Mouse (Mus musculus): ENCODE measurements around the gene Hap1. TPM values are rescaled to one million over a fixed set of nuclear protein-coding genes. Genes with fewer than 3 reads are reported as not detected.
A peak's percentile ranks its signal among the peaks of the same experiment; 100 is the strongest.

The Hap1 gene
- 76.5 and 83.3 TPM in 2 replicates for polyA plus RNA-seq (2012; rRNA removed)

DNA sequence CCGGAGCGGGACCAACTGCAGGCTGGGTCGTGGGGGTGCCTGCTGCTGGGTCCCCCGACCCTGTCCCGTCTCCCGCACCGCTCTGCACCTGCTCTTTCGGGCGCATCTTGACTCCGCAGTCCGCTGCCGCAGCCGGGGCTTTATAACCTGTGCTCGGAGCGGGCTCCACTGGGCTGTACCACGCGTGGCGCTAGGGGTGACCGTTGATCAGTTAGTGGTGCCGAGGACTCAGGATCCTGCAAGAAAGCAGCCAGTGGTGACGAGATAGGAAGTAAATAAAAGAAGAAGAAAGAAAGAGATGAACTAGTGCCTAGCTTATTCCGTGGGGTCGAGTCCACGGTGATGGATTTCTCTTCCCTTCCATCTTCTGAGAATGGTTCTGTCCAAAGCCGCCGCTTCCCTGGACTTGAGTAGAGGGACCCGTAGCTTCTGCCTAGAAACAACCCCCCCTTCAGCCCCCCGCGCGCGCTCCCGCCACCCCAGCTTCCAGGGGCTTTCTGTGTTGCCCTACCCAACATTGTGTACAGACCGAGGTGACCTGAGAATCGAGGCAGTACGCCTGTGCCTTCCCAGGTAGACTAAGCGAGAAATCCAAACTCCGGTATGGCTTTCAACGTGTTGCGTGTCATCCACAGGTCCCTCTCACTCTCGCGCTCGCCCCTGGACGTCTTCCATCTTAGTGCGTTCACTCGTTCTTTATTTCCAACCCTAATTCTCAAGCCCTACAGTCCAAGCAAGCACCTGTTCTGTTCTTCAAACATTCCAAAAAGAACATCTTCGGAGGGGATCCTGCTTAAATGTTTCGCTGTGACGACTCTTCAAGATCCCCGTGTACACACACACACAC lies at the start of gene Hap1:
TSS of gene Hap1 (minus strand) at position 157 of the 847 bp plus-strand sequence.
- peak; percentile 66; the same call in 1 of the 2 replicates for TF ChIP-seq POLR2A (IDR thresholded peaks at IDR 0.05; ENCODE audit: extremely low read depth, insufficient read depth, low read length)
- no peak for TF ChIP-seq CTCF (IDR thresholded peaks at IDR 0.05; ENCODE audit: extremely low read depth, insufficient read depth, low read length)
- Histone ChIP-seq H3K4me1 (ENCODE audit: control insufficient read depth, insufficient read depth, low read length) (peaks cover 3% of the 10 kb centered on the region), H3K4me3 (ENCODE audit: insufficient read depth, low read length) (peak within 1 kb of the TSS; percentile 65), H3K27ac (ENCODE audit: insufficient read depth, low read length) (no peak within 1 kb of the TSS)

DNA sequence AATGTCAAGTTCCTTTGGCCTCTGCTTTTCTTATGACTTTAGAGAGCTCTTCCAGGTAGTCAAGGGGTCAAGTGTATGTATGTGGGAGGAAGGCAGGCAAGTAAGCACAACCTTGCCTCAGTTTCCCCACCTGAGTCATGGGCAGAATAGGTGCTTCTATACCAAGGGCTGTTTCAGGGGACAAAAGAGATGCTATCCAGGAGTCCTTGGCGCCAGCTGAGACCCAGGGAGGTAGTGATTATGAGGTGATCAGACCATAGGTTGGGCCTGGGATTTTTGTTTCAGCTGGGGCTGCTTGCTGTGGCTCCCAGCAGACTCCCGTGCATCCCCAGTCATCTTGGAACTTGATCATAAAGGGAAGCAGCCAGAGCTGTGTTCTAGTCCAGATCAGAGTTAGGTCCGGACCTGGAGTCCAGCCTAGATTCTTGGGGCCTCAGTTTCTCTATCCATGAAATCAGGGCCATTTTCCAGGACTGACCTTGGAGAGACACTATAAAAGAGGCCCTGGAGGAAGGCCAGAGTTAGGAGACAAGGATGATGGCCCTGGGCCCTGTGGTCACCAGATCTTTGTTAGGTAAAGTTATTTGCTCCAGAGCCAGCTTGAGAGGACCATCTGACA lies 48.6 kb upstream of the Hap1 start:
- TF ChIP-seq CTCF (IDR thresholded peaks at IDR 0.05; ENCODE audit: extremely low read depth, insufficient read depth, low read length) (no peak), POLR2A (IDR thresholded peaks at IDR 0.05; ENCODE audit: extremely low read depth, insufficient read depth, low read length) (no peak)
- Histone ChIP-seq H3K4me1 (ENCODE audit: control insufficient read depth, insufficient read depth, low read length) (no peaks in the 10 kb centered on the region), H3K4me3 (ENCODE audit: insufficient read depth, low read length) (no peak overlapping the region), H3K27ac (ENCODE audit: insufficient read depth, low read length) (no peak overlapping the region)

DNA sequence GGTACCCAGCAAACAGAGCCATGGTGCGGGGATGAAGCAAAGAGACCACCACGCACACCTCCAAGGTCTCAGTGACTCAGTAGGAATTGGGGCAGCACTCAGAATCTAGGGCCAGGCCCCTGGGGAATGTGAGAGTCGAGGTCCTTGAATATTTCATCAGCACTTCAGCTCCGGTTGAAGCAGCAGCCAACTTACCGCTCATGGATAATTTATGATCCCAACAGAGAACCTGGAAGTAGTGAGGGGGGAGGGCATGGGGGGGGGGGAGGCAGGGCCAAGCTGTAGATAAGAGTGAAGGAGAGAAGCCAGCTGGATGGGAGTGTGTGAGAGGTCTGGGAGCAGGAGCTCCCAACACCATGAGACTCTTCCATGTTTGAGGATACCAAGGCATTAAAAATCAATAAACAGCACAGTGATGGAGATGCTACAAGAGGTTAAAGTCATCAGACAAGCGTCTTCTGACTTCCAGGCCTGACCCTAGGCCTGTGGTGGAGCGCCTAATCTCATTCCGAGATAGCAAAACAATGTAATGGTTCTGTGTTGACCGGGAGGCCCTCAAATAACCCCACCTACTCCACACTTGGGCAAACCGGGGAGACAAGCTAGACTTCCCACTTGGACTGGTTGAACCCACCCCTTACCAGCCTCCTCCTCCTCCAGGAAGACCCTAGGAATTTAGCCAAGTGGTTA lies 47.7 kb upstream of the Hap1 start:
- no peak overlapping the region for H3K27ac ChIP-seq (ENCODE audit: insufficient read depth, low read length)
- no peak overlapping the region for H3K4me3 ChIP-seq (ENCODE audit: insufficient read depth, low read length)
- H3K4me1 ChIP-seq (ENCODE audit: control insufficient read depth, insufficient read depth, low read length): no peaks in the 10 kb centered on the region
- no peak for TF ChIP-seq CTCF (IDR thresholded peaks at IDR 0.05; ENCODE audit: extremely low read depth, insufficient read depth, low read length)
- no peak for TF ChIP-seq POLR2A (IDR thresholded peaks at IDR 0.05; ENCODE audit: extremely low read depth, insufficient read depth, low read length)

DNA sequence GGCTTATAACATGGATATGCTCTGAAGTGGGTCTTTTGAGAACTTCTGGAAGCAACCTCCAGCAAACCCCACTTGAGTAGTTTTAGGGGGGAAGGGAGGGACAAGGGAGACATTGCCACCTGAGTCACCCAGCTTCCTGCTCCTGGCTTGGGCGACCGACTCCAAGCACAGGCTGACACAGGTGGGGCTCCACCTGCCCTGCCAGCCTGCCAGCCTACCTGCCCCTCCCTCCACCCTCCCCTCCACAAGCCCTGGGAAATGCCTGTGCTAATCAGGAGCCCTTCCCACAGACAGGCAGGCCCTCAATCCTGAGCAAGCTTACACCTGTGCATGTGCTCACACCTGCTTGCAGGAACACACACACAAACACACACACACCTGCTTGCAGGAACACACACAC lies 46.8 kb upstream of the Hap1 start:
- H3K27ac ChIP-seq (ENCODE audit: insufficient read depth, low read length): no peak overlapping the region
- no peak overlapping the region for H3K4me3 ChIP-seq (ENCODE audit: insufficient read depth, low read length)
- TF ChIP-seq POLR2A (IDR thresholded peaks at IDR 0.05; ENCODE audit: extremely low read depth, insufficient read depth, low read length) (no peak), CTCF (IDR thresholded peaks at IDR 0.05; ENCODE audit: extremely low read depth, insufficient read depth, low read length) (no peak)
- no peaks in the 10 kb centered on the region for H3K4me1 ChIP-seq (ENCODE audit: control insufficient read depth, insufficient read depth, low read length)

DNA sequence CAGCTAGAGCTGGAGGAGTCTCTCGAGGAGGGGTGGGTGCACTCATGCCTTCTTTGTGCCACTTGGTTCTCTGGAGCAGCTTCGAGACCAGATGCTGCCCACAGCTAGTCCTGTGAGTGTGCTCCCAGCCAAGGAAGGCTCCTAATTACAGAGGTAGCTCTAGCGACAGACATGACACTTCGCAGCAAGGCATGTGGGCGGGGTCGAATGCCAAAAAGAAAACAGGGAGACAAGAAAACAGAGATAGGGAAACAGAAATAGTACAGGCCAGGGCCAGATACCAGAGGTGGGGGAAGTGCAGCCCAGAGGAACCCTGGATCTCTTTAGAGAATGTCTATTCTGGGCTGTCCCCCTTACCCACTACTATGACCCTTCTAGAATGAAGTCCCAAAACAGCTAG lies 46.3 kb upstream of the Hap1 start:
- Histone ChIP-seq H3K4me3 (ENCODE audit: insufficient read depth, low read length) (no peak overlapping the region), H3K27ac (ENCODE audit: insufficient read depth, low read length) (no peak overlapping the region), H3K4me1 (ENCODE audit: control insufficient read depth, insufficient read depth, low read length) (no peaks in the 10 kb centered on the region)
- no peak for TF ChIP-seq CTCF (IDR thresholded peaks at IDR 0.05; ENCODE audit: extremely low read depth, insufficient read depth, low read length)
- no peak for TF ChIP-seq POLR2A (IDR thresholded peaks at IDR 0.05; ENCODE audit: extremely low read depth, insufficient read depth, low read length)

DNA sequence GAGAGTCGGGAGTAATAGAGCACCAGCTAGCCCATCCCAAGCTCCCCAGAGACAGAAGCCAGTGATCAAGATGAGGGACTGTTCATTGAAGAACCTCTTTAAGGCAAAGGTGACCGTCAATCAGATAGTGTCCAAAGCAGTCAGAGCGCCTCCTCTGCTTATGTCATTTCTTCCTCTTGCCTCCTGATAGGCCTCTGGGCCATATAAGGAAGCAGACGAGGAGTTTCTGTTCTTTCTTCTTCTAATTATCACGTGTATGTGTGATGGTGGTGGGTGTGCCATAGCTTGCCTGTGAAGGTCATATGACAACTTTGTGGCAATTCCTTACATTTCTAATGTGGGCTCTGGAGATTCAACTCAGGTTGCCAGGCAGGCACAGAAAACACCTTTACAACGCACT lies 44.9 kb upstream of the Hap1 start:
- peaks cover 2% of the 10 kb centered on the region; the same call in 1 of the 2 replicates for H3K4me1 ChIP-seq (ENCODE audit: control insufficient read depth, insufficient read depth, low read length)
- no peak for TF ChIP-seq POLR2A (IDR thresholded peaks at IDR 0.05; ENCODE audit: extremely low read depth, insufficient read depth, low read length)
- TF ChIP-seq CTCF (IDR thresholded peaks at IDR 0.05; ENCODE audit: extremely low read depth, insufficient read depth, low read length): no peak
- no peak overlapping the region for H3K4me3 ChIP-seq (ENCODE audit: insufficient read depth, low read length)
- H3K27ac ChIP-seq (ENCODE audit: insufficient read depth, low read length): no peak overlapping the region

DNA sequence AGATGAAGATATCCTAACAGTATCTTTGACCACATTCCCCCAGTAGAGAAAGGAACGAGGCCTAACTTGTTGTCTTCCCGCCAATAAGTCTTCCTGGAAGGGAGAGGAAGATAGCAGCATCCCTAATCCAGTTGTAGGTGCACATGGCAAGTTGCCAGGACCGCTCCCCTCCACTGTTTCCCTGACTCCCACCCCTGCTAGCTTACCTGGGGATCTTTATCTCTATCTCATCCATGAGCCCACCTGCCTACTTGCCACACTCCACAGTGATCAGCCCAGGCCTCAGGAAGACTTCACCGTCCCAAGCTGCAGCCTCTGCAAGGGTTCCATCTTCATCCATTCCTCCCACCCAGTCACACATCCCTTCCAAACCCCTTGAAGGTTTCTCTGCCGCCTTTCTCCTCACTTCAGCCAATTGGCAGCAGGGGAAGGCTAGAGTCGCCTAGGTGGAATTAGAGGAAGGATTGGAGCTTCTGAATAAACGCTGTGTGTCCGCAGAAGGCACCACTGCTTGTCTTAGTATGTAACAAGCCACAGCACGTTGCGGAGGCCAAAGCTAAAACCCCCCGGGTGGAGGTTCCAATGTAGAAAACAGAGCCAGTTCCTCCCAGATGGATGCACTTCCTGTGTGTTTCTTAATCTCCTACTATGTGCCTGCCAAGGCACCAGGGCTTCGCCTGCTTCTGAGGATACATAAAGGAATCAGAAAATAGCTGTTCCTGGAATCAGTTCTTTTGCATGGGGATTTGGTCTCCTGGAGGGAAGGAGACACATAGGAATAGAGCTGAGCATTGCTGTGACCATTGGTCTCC lies 44.0 kb upstream of the Hap1 start:
- no peak overlapping the region for H3K4me3 ChIP-seq (ENCODE audit: insufficient read depth, low read length)
- no peak for TF ChIP-seq POLR2A (IDR thresholded peaks at IDR 0.05; ENCODE audit: extremely low read depth, insufficient read depth, low read length)
- TF ChIP-seq CTCF (IDR thresholded peaks at IDR 0.05; ENCODE audit: extremely low read depth, insufficient read depth, low read length): no peak
- H3K27ac ChIP-seq (ENCODE audit: insufficient read depth, low read length): no peak overlapping the region
- H3K4me1 ChIP-seq (ENCODE audit: control insufficient read depth, insufficient read depth, low read length): peaks cover 5% of the 10 kb centered on the region; the same call in 1 of the 2 replicates

DNA sequence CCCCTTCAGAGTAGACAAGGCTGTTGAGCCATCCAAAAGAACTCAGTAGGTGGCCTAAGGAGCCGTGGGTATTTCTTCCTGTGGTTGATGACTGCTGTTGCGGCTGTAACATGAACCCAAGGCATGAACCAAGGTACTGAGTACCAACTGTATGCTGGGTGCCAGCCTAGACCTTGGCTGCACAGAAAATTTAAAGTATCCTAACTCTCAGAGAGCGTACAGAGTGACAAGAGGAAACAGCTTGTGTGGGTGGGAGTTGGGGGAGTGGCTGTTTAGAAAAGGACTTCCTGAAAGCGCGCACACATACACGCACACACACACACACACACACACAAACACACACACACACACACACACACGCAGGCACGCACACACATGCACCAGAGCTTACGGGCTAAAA lies 43.4 kb upstream of the Hap1 start:
- no peak overlapping the region for H3K4me3 ChIP-seq (ENCODE audit: insufficient read depth, low read length)
- no peak overlapping the region for H3K27ac ChIP-seq (ENCODE audit: insufficient read depth, low read length)
- TF ChIP-seq POLR2A (IDR thresholded peaks at IDR 0.05; ENCODE audit: extremely low read depth, insufficient read depth, low read length): no peak
- TF ChIP-seq CTCF (IDR thresholded peaks at IDR 0.05; ENCODE audit: extremely low read depth, insufficient read depth, low read length): no peak
- peaks cover 6% of the 10 kb centered on the region; the same call in 1 of the 2 replicates for H3K4me1 ChIP-seq (ENCODE audit: control insufficient read depth, insufficient read depth, low read length)

DNA sequence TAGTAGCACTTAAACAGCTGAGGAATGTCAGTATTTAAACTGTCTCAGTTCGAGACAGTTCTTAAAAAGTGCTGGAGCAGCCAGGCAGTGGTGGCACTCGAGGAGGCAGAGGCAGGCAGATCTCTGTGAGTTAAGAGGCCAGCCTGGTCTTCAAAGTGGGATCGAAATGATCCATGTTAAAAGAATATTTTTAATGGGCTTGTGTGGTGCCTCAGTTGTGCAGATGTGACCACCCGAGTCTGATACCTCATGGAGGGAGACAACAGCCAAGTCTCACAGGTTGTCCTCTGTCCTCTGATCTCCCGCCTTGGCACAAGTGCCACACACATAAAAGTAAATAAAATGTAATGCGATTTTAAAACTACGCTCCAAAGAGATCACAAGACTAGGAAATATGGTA lies 42.6 kb upstream of the Hap1 start:
- H3K4me3 ChIP-seq (ENCODE audit: insufficient read depth, low read length): no peak overlapping the region; the same call in 1 of the 2 replicates
- no peak overlapping the region for H3K27ac ChIP-seq (ENCODE audit: insufficient read depth, low read length)
- TF ChIP-seq CTCF (IDR thresholded peaks at IDR 0.05; ENCODE audit: extremely low read depth, insufficient read depth, low read length): no peak
- no peak for TF ChIP-seq POLR2A (IDR thresholded peaks at IDR 0.05; ENCODE audit: extremely low read depth, insufficient read depth, low read length)
- peaks cover 7% of the 10 kb centered on the region for H3K4me1 ChIP-seq (ENCODE audit: control insufficient read depth, insufficient read depth, low read length)

Measured in cortical plate, adult 2 months (tissue).